Mouse (Mus musculus): ENCODE results near the gene Capza1. TPM values are rescaled to one million over a fixed set of nuclear protein-coding genes. Genes with fewer than 3 reads are reported as not detected.

Gene Capza1
- polyA plus RNA-seq, 1 experiment from 2014 or later, result 206 TPM

- Histone ChIP-seq H3K4me1 (no peaks in the 10 kb centered on the region), H3K27me3 (ENCODE audit: poor library complexity, severe bottlenecking) (no peaks in the 10 kb centered on the region), H3K9me3 (no peaks in the 10 kb centered on the region), H3K27ac (no peak overlapping the region), H3K36me3 (replicated peaks) (peaks cover 46% of the 10 kb centered on the region), H3K4me3 (no peak overlapping the region)
- DNase-seq (ENCODE audit: extremely low spot score, low spot score), result no peak
Observed at GRCm38 (mm10) chr3:104854866-104855265, 9.4 kb downstream of the Capza1 start.

GRCm38 (mm10) chr3:104854465-104854864, 9.8 kb downstream of the Capza1 start:
- H3K4me1 ChIP-seq, result no peaks in the 10 kb centered on the region
- DNase-seq (ENCODE audit: extremely low spot score, low spot score), result no peak
- no peak overlapping the region for H3K27ac ChIP-seq
- no peaks in the 10 kb centered on the region for H3K9me3 ChIP-seq
- H3K27me3 ChIP-seq (ENCODE audit: poor library complexity, severe bottlenecking), result no peaks in the 10 kb centered on the region
- H3K36me3 ChIP-seq (replicated peaks), result peaks cover 50% of the 10 kb centered on the region
- H3K4me3 ChIP-seq, result no peak overlapping the region
- WGBS, result 93% methylated on average over 1 of the region's 1 CpGs

- Histone ChIP-seq H3K27me3 (ENCODE audit: poor library complexity, severe bottlenecking) (no peaks in the 10 kb centered on the region), H3K36me3 (replicated peaks) (peaks cover 88% of the 10 kb centered on the region), H3K27ac (no peak overlapping the region), H3K4me3 (no peak overlapping the region), H3K9me3 (no peaks in the 10 kb centered on the region), H3K4me1 (no peaks in the 10 kb centered on the region)
- no peak for DNase-seq (ENCODE audit: extremely low spot score, low spot score)
- WGBS, result 94% methylated on average over 4 of the region's 4 CpGs
Observed at GRCm38 (mm10) chr3:104846601-104847000, 17.7 kb downstream of the Capza1 start.

GRCm38 (mm10) chr3:104841049-104841448, 23.3 kb downstream of the Capza1 start:
- Histone ChIP-seq H3K9me3 (no peaks in the 10 kb centered on the region), H3K27me3 (ENCODE audit: poor library complexity, severe bottlenecking) (no peaks in the 10 kb centered on the region), H3K36me3 (replicated peaks) (peaks cover 95% of the 10 kb centered on the region), H3K4me1 (no peaks in the 10 kb centered on the region), H3K4me3 (no peak overlapping the region), H3K27ac (no peak overlapping the region)
- WGBS, result 98% methylated on average over 5 of the region's 5 CpGs
- DNase-seq (ENCODE audit: extremely low spot score, low spot score), result no peak

GRCm38 (mm10) chr3:104835797-104836196, 28.5 kb downstream of the Capza1 start:
- no peak overlapping the region for H3K27ac ChIP-seq
- no peak overlapping the region for H3K4me3 ChIP-seq
- DNase-seq (ENCODE audit: extremely low spot score, low spot score), result no peak
- no peaks in the 10 kb centered on the region for H3K9me3 ChIP-seq
- no peaks in the 10 kb centered on the region for H3K4me1 ChIP-seq
- WGBS, result 90% methylated on average over 3 of the region's 3 CpGs
- no peaks in the 10 kb centered on the region for H3K27me3 ChIP-seq (ENCODE audit: poor library complexity, severe bottlenecking)
- peaks cover 95% of the 10 kb centered on the region for H3K36me3 ChIP-seq (replicated peaks)

- H3K4me1 ChIP-seq, result peaks cover 17% of the 10 kb centered on the region
- no peak overlapping the region for H3K27ac ChIP-seq
- WGBS, result 87% methylated on average over 3 of the region's 3 CpGs
- H3K4me3 ChIP-seq, result no peak overlapping the region
- no peak for DNase-seq (ENCODE audit: extremely low spot score, low spot score)
- no peaks in the 10 kb centered on the region for H3K9me3 ChIP-seq
- peaks cover 41% of the 10 kb centered on the region for H3K36me3 ChIP-seq (replicated peaks)
- H3K27me3 ChIP-seq (ENCODE audit: poor library complexity, severe bottlenecking), result no peaks in the 10 kb centered on the region
Observed at GRCm38 (mm10) chr3:104822413-104822812, 41.9 kb downstream of the Capza1 start.

GRCm38 (mm10) chr3:104820426-104820825, 43.9 kb downstream of the Capza1 start:
- H3K27me3 ChIP-seq (ENCODE audit: poor library complexity, severe bottlenecking), result no peaks in the 10 kb centered on the region
- no peak overlapping the region for H3K27ac ChIP-seq
- H3K4me3 ChIP-seq, result no peak overlapping the region
- peaks cover 24% of the 10 kb centered on the region for H3K4me1 ChIP-seq
- no peaks in the 10 kb centered on the region for H3K9me3 ChIP-seq
- peaks cover 25% of the 10 kb centered on the region for H3K36me3 ChIP-seq (replicated peaks)
- DNase-seq (ENCODE audit: extremely low spot score, low spot score), result no peak
- 61% methylated on average over 1 of the region's 1 CpGs for WGBS

- Histone ChIP-seq H3K27me3 (ENCODE audit: poor library complexity, severe bottlenecking) (no peaks in the 10 kb centered on the region), H3K4me3 (peak overlapping the region; percentile 92), H3K4me1 (peaks cover 24% of the 10 kb centered on the region), H3K36me3 (replicated peaks) (peaks cover 19% of the 10 kb centered on the region), H3K27ac (peak overlapping the region; percentile 93), H3K9me3 (no peaks in the 10 kb centered on the region)
- no peak for DNase-seq (ENCODE audit: extremely low spot score, low spot score)
- WGBS, result 7% methylated on average over 3 of the region's 3 CpGs
Observed at GRCm38 (mm10) chr3:104818749-104819134, 45.6 kb downstream of the Capza1 start.

- under 1% methylated on average over 40 of the region's 40 CpGs for WGBS
Observed at GRCm38 (mm10) chr3:104817991-104818748, 46.1 kb downstream of the Capza1 start, which contains the start of gene Mov10. Gene Mov10, minus strand, starts transcription at chr3:104818563.

GRCm38 (mm10) chr3:104817481-104817990, 46.8 kb downstream of the Capza1 start:
- Histone ChIP-seq H3K36me3 (replicated peaks) (peaks cover 17% of the 10 kb centered on the region), H3K4me1 (peaks cover 24% of the 10 kb centered on the region), H3K27me3 (ENCODE audit: poor library complexity, severe bottlenecking) (no peaks in the 10 kb centered on the region), H3K4me3 (peak overlapping the region; percentile 92), H3K9me3 (no peaks in the 10 kb centered on the region), H3K27ac (peak overlapping the region; percentile 93)
- under 1% methylated on average over 46 of the region's 46 CpGs for WGBS
- peak; percentile 43 for DNase-seq (ENCODE audit: extremely low spot score, low spot score)

More at GRCm38 (mm10) chr3:104817991-104818748, 46.1 kb downstream of the Capza1 start, which contains the start of gene Mov10:
- Histone ChIP-seq H3K27ac (peak within 1 kb of the TSS; percentile 93), H3K4me3 (peak within 1 kb of the TSS; percentile 92), H3K4me1 (peaks cover 24% of the 10 kb centered on the region), H3K27me3 (ENCODE audit: poor library complexity, severe bottlenecking) (no peaks in the 10 kb centered on the region), H3K9me3 (no peaks in the 10 kb centered on the region), H3K36me3 (replicated peaks) (peaks cover 19% of the 10 kb centered on the region)
- peak; percentile 67 for DNase-seq (ENCODE audit: extremely low spot score, low spot score)

- Histone ChIP-seq H3K27ac (no peak overlapping the region), H3K36me3 (replicated peaks) (peaks cover 8% of the 10 kb centered on the region), H3K4me3 (no peak overlapping the region), H3K27me3 (ENCODE audit: poor library complexity, severe bottlenecking) (no peaks in the 10 kb centered on the region), H3K4me1 (peaks cover 24% of the 10 kb centered on the region), H3K9me3 (no peaks in the 10 kb centered on the region)
- 95% methylated on average over 7 of the region's 7 CpGs for WGBS
- no peak for DNase-seq (ENCODE audit: extremely low spot score, low spot score)
Observed at GRCm38 (mm10) chr3:104816130-104816529, 48.2 kb downstream of the Capza1 start.

- no peaks in the 10 kb centered on the region for H3K9me3 ChIP-seq
- H3K27me3 ChIP-seq (ENCODE audit: poor library complexity, severe bottlenecking), result no peaks in the 10 kb centered on the region
- no peak for DNase-seq (ENCODE audit: extremely low spot score, low spot score)
- H3K36me3 ChIP-seq (replicated peaks), result peaks cover 4% of the 10 kb centered on the region; the same call in 1 of the 2 replicates
- peaks cover 24% of the 10 kb centered on the region for H3K4me1 ChIP-seq
- no peak overlapping the region for H3K4me3 ChIP-seq
- 71% methylated on average over 2 of the region's 2 CpGs for WGBS
- no peak overlapping the region for H3K27ac ChIP-seq
Observed at GRCm38 (mm10) chr3:104815346-104815745, 49.0 kb downstream of the Capza1 start.

- Histone ChIP-seq H3K27ac (no peak overlapping the region), H3K36me3 (replicated peaks) (peaks cover 4% of the 10 kb centered on the region; the same call in 1 of the 2 replicates), H3K9me3 (no peaks in the 10 kb centered on the region), H3K4me1 (peaks cover 24% of the 10 kb centered on the region), H3K27me3 (ENCODE audit: poor library complexity, severe bottlenecking) (no peaks in the 10 kb centered on the region), H3K4me3 (no peak overlapping the region)
- no peak for DNase-seq (ENCODE audit: extremely low spot score, low spot score)
- 98% methylated on average over 1 of the region's 1 CpGs for WGBS
Observed at GRCm38 (mm10) chr3:104814746-104815145, 49.6 kb downstream of the Capza1 start.

Data from forebrain, embryonic 10.5 days (tissue).